Mouse (Mus musculus) heart, postnatal 25 days (tissue): ENCODE measurements around the gene Hist1h2bl. TPM values are rescaled to one million over a fixed set of nuclear protein-coding genes. Genes with fewer than 3 reads are reported as not detected.

ENCODE experiments used
- DNase-seq: peaks from one replicate; pipeline ENCODE4 v3.0.0; 2022; ENCODE audit warnings: low spot score
- intact Hi-C: fragments of 180-260 bp; cut with DNase I; formaldehyde crosslinking; loops from one replicate; pipeline ENCODE4 v1.15.1; 2025
- microRNA-seq: library from miRNA; unstranded; fragments of <30 nt; microRNA quantifications from one replicate; pipeline ENCODE4 v1.2.0, GENCODE M21; 2022
- total RNA-seq, 2 experiments: library from RNA; stranded (reverse); gene quantifications; 2 replicates each; pipeline ENCODE4 v1.2.3; 2021

Gene Hist1h2bl
- total RNA-seq, 2 experiments from 2014 or later = 19.7 to 24.0 TPM

- intact Hi-C loops = no loop called here
- no peak for DNase-seq
These were observed 18.1 kb downstream of the Hist1h2bl start, which contains the start of gene Olfr1359 for GRCm38 (mm10) chr13:21697811-21698210. Gene Olfr1359 (plus strand): TSS chr13:21698111.

- intact Hi-C loops = no loop called here
- no peak for DNase-seq
These were observed 38.6 kb downstream of the Hist1h2bl start, which contains the start of gene Olfr1360 for GRCm38 (mm10) chr13:21677305-21677704. Gene Olfr1360 (minus strand): TSS chr13:21677405.

Small RNA genes lying within 50 kb of the gene (microRNA-seq; reads per million reads assigned to microRNA genes)
- gene Gm44357 (not detected), gene Gm44367 (not detected), gene Gm44454 (not detected)

Other genes starting within 250 kb of the Hist1h2bl start
- under 1 TPM; 0.39 to 0.75 TPM for gene Nkapl, start 247.6 kb downstream of the Hist1h2bl start, total RNA-seq
- 1 to 10 TPM; 1.3 to 1.6 TPM for gene Zkscan4, start 237.2 kb downstream of the Hist1h2bl start, total RNA-seq
- not detected for gene Gm10065, start 236.7 kb downstream of the Hist1h2bl start, total RNA-seq
- 10 to 100 TPM; 26.8 TPM for gene AK157302, start 220.9 kb downstream of the Hist1h2bl start, total RNA-seq
- 100 to 1,000 TPM; 251 to 252 TPM for gene Gm11273, start 214.7 kb downstream of the Hist1h2bl start, total RNA-seq
- gene Zkscan8, start 185.0 kb downstream of the Hist1h2bl start, total RNA-seq = 10 to 100 TPM; 10.5 to 11.1 TPM
- gene Olfr1366, start 173.3 kb downstream of the Hist1h2bl start, total RNA-seq = not detected
- not detected for gene Olfr1535, start 156.2 kb downstream of the Hist1h2bl start, total RNA-seq
- not detected for gene Olfr1364, start 134.4 kb downstream of the Hist1h2bl start, total RNA-seq
- not detected for gene Olfr1362, start 102.1 kb downstream of the Hist1h2bl start, total RNA-seq
- not detected for gene Olfr11, start 73.6 kb downstream of the Hist1h2bl start, total RNA-seq
- not detected for gene Olfr1361, start 52.8 kb downstream of the Hist1h2bl start, total RNA-seq
- gene Olfr1360, start 38.7 kb downstream of the Hist1h2bl start, total RNA-seq = not detected
- not detected for gene Olfr1359, start 18.0 kb downstream of the Hist1h2bl start, total RNA-seq
- 10 to 100 TPM in 1 of 2 experiments, not detected in 1; 17.9 TPM for gene Hist1h2ai, start 279 bp upstream of the Hist1h2bl start, total RNA-seq
- gene Hist1h3h, start 1.5 kb upstream of the Hist1h2bl start, total RNA-seq = 10 to 100 TPM; 16.8 to 25.9 TPM
- 1 to 10 TPM; 5.5 to 6.1 TPM for gene Hist1h2bm, start 5.9 kb upstream of the Hist1h2bl start, total RNA-seq
- gene Hist1h4j, start 18.9 kb upstream of the Hist1h2bl start, total RNA-seq = 1 to 10 TPM; 4.2 to 6.9 TPM
- 10 to 100 TPM; 46.4 to 87.7 TPM for gene Hist1h4k, start 34.4 kb upstream of the Hist1h2bl start, total RNA-seq
- gene Hist1h2ak, start 37.7 kb upstream of the Hist1h2bl start, total RNA-seq = 10 to 100 TPM in 1 of 2 experiments, 1 to 10 TPM in 1; 5.7 to 11.4 TPM
- 10 to 100 TPM; 10.2 to 16.5 TPM for gene Hist1h2bn, start 38.0 kb upstream of the Hist1h2bl start, total RNA-seq
- gene Hist1h1b, start 64.5 kb upstream of the Hist1h2bl start, total RNA-seq = 1 to 10 TPM; 8.0 to 9.9 TPM
- 10 to 100 TPM; 21.5 to 29.2 TPM for gene Hist1h3i, start 67.2 kb upstream of the Hist1h2bl start, total RNA-seq
- gene Hist1h2an, start 71.1 kb upstream of the Hist1h2bl start, total RNA-seq = under 1 TPM; 0.84 to 0.94 TPM
- 1 to 10 TPM; 6.4 to 6.8 TPM for gene Hist1h2bp, start 71.3 kb upstream of the Hist1h2bl start, total RNA-seq
- gene Hist1h2bq, start 94.1 kb upstream of the Hist1h2bl start, total RNA-seq = 10 to 100 TPM; 35.4 to 36.4 TPM
- not detected for gene Hist1h2ao, start 94.3 kb upstream of the Hist1h2bl start, total RNA-seq
- gene Hist1h4m, start 95.6 kb upstream of the Hist1h2bl start, total RNA-seq = 10 to 100 TPM; 55.1 to 84.9 TPM
- gene Hist1h4n, start 116.1 kb upstream of the Hist1h2bl start, total RNA-seq = 10 to 100 TPM; 13.5 to 14.9 TPM
- gene Hist1h2ap, start 117.4 kb upstream of the Hist1h2bl start, total RNA-seq = 10 to 100 TPM; 21.9 to 30.1 TPM
- gene Hist1h2br, start 117.6 kb upstream of the Hist1h2bl start, total RNA-seq = 10 to 100 TPM; 35.6 to 36.4 TPM
- under 1 TPM; 0.56 to 0.68 TPM for gene Zfp184, start 229.0 kb upstream of the Hist1h2bl start, total RNA-seq